Mouse (Mus musculus) small intestine, adult 2 months (tissue): Measurements from ENCODE around the gene Ippk. TPM values are rescaled to one million over a fixed set of nuclear protein-coding genes. Genes with fewer than 3 reads are reported as not detected.

Experiments used
- H3K27ac ChIP-seq: fragments of 200-500 bp; 2 replicates; pipeline ENCODE4 v1.5.1; 2012; ENCODE audit warnings: low read depth, low read length, control low read depth, inconsistent platforms; ENCODE audit not compliant: insufficient read depth
- H3K27me3 ChIP-seq: fragments of 200-500 bp; 2 replicates; pipeline ENCODE4 v1.6.1; 2012; ENCODE audit warnings: mild to moderate bottlenecking, moderate library complexity, low read length, inconsistent platforms; ENCODE audit not compliant: control insufficient read depth, insufficient read depth
- H3K36me3 ChIP-seq: fragments of 200-500 bp; 2 replicates; pipeline ENCODE4 v1.6.1; 2012; ENCODE audit warnings: mild to moderate bottlenecking, low read length, control low read depth, inconsistent platforms; ENCODE audit not compliant: control insufficient read depth, insufficient read depth
- H3K4me1 ChIP-seq: fragments of 200-500 bp; 2 replicates; pipeline ENCODE4 v1.6.1; 2012; ENCODE audit warnings: low read length, inconsistent platforms, mixed read lengths; ENCODE audit not compliant: control insufficient read depth, insufficient read depth, insufficient read length
- H3K4me3 ChIP-seq: fragments of 200-500 bp; 2 replicates; pipeline ENCODE4 v1.5.1; 2012; ENCODE audit warnings: low read depth, mild to moderate bottlenecking, control low read depth, inconsistent platforms, low read length, moderate library complexity
- CTCF ChIP-seq: fragments of 200-500 bp; IDR thresholded peaks from 2 replicates; pipeline ENCODE4 v1.5.1; 2012; ENCODE audit warnings: low read depth, mild to moderate bottlenecking, control low read depth, inconsistent platforms, low read length, moderate library complexity, mixed read lengths; ENCODE audit not compliant: insufficient replicate concordance, insufficient read length; ENCODE audit errors: extremely low read depth
- POLR2A ChIP-seq: fragments of 200-500 bp; IDR thresholded peaks from 2 replicates; pipeline ENCODE4 v1.6.1; 2012; ENCODE audit warnings: low read depth, mild to moderate bottlenecking, control low read depth, inconsistent platforms, low read length, moderate library complexity
- WGBS: fragments of 180-500 bp; shearing (Covaris S2); methylation state at CpG from one replicate; pipeline ENCODE4 v1.1.7; 2018; 5-methylcytosine and 5-hydroxymethylcytosine counted together
- polyA plus RNA-seq: library from polyadenylated mRNA; depleted of rRNA; stranded (reverse); fragments of >200 nt; gene quantifications from 2 replicates; pipeline ENCODE4 v1.2.3, GENCODE M21; 2012; rRNA removed

Ippk gene
- polyA plus RNA-seq, 1 experiment, result 2.6 TPM

- Histone ChIP-seq H3K4me3 (no peak overlapping the region), H3K27ac (no peak overlapping the region), H3K36me3 (no peaks in the 10 kb centered on the region), H3K4me1 (no peaks in the 10 kb centered on the region), H3K27me3 (no peaks in the 10 kb centered on the region)
- 80% methylated on average over 5 of the region's 5 CpGs for WGBS
- no peak for TF ChIP-seq POLR2A
- no peak for TF ChIP-seq CTCF
Observed at GRCm38 (mm10) chr13:49485388-49485787, 64.3 kb downstream of the Ippk start.

- Histone ChIP-seq H3K4me1 (no peaks in the 10 kb centered on the region), H3K4me3 (no peak within 1 kb of the TSS), H3K27ac (no peak within 1 kb of the TSS; the same call in 1 of the 2 replicates), H3K27me3 (no peaks in the 10 kb centered on the region), H3K36me3 (no peaks in the 10 kb centered on the region)
- TF ChIP-seq CTCF (no peak), POLR2A (no peak)
- WGBS, result 67% methylated on average over 6 of the region's 6 CpGs
Observed at GRCm38 (mm10) chr13:49492376-49493368, 71.6 kb downstream of the Ippk start, which contains the start of gene Tes3-ps. Gene Tes3-ps (plus strand): TSS chr13:49493318.

GRCm38 (mm10) chr13:49504510-49504909 lies 83.5 kb downstream of the Ippk start, which contains the start of gene Ecm2:
Gene Ecm2 (plus strand): TSS chr13:49504810.
- H3K4me3 ChIP-seq, result no peak within 1 kb of the TSS
- TF ChIP-seq CTCF, result no peak
- TF ChIP-seq POLR2A, result no peak
- no peaks in the 10 kb centered on the region for H3K4me1 ChIP-seq
- H3K36me3 ChIP-seq, result no peaks in the 10 kb centered on the region
- no peak within 1 kb of the TSS for H3K27ac ChIP-seq
- WGBS, result 64% methylated on average over 4 of the region's 4 CpGs
- H3K27me3 ChIP-seq, result no peaks in the 10 kb centered on the region

- H3K4me3 ChIP-seq, result no peak overlapping the region
- H3K27me3 ChIP-seq, result no peaks in the 10 kb centered on the region
- TF ChIP-seq CTCF, result no peak
- no peak for TF ChIP-seq POLR2A
- no peaks in the 10 kb centered on the region for H3K4me1 ChIP-seq
- no peak overlapping the region for H3K27ac ChIP-seq
- H3K36me3 ChIP-seq, result no peaks in the 10 kb centered on the region
- 90% methylated on average over 4 of the region's 4 CpGs for WGBS
Observed at GRCm38 (mm10) chr13:49505776-49506175, 84.7 kb downstream of the Ippk start.

- no peak for TF ChIP-seq CTCF
- no peak for TF ChIP-seq POLR2A
- 77% methylated on average over 3 of the region's 3 CpGs for WGBS
- Histone ChIP-seq H3K4me1 (no peaks in the 10 kb centered on the region), H3K27ac (no peak overlapping the region), H3K36me3 (no peaks in the 10 kb centered on the region), H3K4me3 (no peak overlapping the region), H3K27me3 (no peaks in the 10 kb centered on the region)
Observed at GRCm38 (mm10) chr13:49507176-49507575, 86.1 kb downstream of the Ippk start.

Other genes with a start within 250 kb of the Ippk start
- gene Ninj1, start 233.8 kb upstream of the Ippk start, polyA plus RNA-seq, result 53.6 and 84.7 TPM in 2 replicates
- gene Card19, start 205.2 kb upstream of the Ippk start, polyA plus RNA-seq, result 107 and 237 TPM in 2 replicates
- 3.2 and 5.1 TPM in 2 replicates for gene Susd3, start 172.5 kb upstream of the Ippk start, polyA plus RNA-seq
- gene Fgd3, start 100.9 kb upstream of the Ippk start, polyA plus RNA-seq, result 1.4 and 2.2 TPM in 2 replicates
- 7.9 and 10.0 TPM in 2 replicates for gene Bicd2, start 79.7 kb upstream of the Ippk start, polyA plus RNA-seq
- not detected in 2 replicates for gene Tes3-ps, start 72.1 kb downstream of the Ippk start, polyA plus RNA-seq
- gene Ecm2, start 83.6 kb downstream of the Ippk start, polyA plus RNA-seq, result 0.17 and 0.19 TPM in 2 replicates
- gene Aspn, start 123.2 kb downstream of the Ippk start, polyA plus RNA-seq, result 0.06 and 0.18 TPM in 2 replicates
- gene Omd, start 161.2 kb downstream of the Ippk start, polyA plus RNA-seq, result not detected in 2 replicates
- gene Ogn, start 186.8 kb downstream of the Ippk start, polyA plus RNA-seq, result 0.67 and 0.70 TPM in 2 replicates
- 0.27 and 0.29 TPM in 2 replicates for gene Cenpp, start 231.5 kb downstream of the Ippk start, polyA plus RNA-seq
- gene Nol8, start 231.8 kb downstream of the Ippk start, polyA plus RNA-seq, result 0.06 and 0.09 TPM in 2 replicates